Mouse (Mus musculus) heart, adult 2 months (tissue): ENCODE data around the gene Gatad1.

Experiments
- CTCF ChIP-seq: fragments of 200-600 bp; IDR thresholded peaks from 2 replicates; pipeline ENCODE4 v1.8.1; 2022; ENCODE audit warnings: antibody characterized with exemption, mild to moderate bottlenecking, moderate library complexity
- POLR2A ChIP-seq: fragments of 200-500 bp; IDR thresholded peaks from 2 replicates; pipeline ENCODE4 v1.6.1; 2011; ENCODE audit warnings: mild to moderate bottlenecking, low read depth, low read length, control low read depth; ENCODE audit not compliant: insufficient read depth

GRCm38 (mm10) chr5:3632285-3632684 is 24.7 kb downstream of the Gatad1 start:
- TF ChIP-seq CTCF, result no peak
- TF ChIP-seq POLR2A, result no peak
